Mouse (Mus musculus) cerebellum, postnatal 14 days (tissue): ENCODE results near the gene Kiz.
A peak's percentile ranks its signal among the peaks of the same experiment; 100 is the strongest.

Experiments
- DNase-seq, 2 experiments: peaks; one replicate each; pipeline ENCODE4 v3.0.0; 2021; ENCODE audit warnings: mixed read lengths in 2 of 2

The Kiz gene

GRCm38 (mm10) chr2:146871300-146872269 is 15.9 kb downstream of the Kiz start:
- DNase-seq = no peak

DNA sequence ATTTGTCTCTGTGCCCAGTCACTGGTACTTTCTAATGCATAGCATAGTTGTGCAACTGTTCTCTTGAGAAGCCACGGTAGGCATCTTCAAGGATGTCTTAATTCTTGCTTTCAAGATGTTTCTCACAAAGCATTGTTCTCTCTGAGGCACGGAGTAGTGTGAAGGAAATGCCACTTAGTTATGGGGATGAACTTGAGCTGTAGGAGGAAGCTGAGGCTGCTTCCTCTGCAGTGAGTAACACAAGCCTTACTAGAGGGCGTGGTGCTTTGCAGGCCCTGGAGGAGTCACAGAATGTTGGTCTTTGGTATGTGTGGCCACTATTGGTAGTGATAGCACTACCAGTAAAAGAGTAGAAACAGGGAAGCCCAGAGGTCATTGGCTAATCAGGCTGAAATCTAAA is 17.0 kb downstream of the Kiz start:
- no peak for DNase-seq

- DNase-seq = peak; percentile 20 to 51
These were observed 18.3 kb downstream of the Kiz start for GRCm38 (mm10) chr2:146873881-146874441.

DNA sequence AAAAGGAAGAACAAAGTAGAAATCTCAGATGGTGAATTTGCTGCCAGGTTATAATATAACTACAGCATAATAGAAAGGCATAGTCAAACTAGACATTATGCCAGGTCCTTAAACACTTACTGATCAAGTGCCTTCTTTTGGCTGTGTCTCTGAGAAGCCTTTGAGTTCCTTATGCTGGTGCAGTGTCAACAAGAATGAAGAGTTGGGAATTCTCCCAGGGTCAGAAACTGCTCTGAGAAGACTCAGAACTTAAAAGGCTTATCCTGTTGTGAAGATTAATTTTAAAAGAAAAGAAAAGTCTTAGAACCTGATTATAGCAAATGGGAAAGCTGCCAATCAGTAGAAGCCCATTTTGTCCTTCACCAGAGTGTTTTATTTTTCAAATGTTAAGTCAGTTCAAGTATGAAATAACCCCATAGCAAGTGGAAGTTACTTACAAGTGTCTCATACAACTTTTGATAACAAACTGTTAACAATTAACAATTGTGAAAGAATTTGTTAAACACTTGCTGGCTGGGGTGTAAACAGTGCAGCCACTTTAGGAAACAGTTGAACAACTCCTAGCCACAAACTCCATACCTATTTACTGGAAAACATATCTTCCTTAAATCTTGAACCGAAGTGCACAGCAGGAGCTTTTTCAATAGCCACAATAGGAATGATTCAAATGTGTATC is 21.9 kb downstream of the Kiz start:
- no peak for DNase-seq

DNA sequence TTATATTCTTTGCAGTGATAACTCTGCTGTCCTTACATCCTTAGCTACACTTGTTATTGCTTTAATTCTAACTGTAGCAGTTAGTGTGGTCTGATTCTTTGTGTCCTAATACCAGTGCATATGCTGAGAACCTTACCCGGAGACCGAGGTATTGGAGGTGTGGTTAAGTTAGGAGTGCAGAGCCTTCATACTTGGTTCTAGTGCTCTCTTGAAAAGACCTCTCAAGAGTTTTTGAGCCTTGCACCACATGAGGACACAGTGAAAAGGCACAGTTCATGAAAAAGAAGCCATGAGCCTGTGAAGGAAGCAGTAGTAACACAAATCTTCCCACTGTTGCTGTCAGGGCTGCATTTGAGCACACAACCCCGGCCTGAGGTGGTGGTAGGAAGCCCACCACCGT is 26.0 kb downstream of the Kiz start:
- no peak for DNase-seq

DNA sequence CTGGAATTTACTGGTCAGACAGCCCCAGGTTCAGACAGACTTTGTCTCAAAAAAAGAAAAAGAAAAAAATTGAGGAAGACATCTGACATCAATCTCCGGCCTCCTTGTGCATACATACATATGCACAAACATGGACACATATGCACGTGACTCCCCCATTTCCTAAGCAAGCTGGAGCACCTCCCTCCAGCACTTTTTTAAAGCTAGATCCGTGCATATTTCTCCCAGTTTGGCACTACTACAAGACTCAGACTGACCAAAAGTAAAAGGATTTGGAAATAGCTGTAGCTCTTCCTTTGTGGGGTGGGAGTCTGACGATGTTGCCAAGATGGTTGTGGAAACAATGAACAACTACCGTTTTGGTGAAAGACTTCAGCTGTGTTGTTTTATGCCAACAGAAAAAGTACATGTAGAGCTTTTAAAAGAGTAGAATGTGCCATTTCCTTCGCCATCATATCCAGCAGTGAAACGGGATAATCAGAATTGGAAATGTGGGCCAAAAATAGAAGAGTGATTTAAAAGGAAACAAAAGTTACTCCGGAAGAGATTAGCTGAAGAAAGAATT is 28.7 kb downstream of the Kiz start:
- no peak for DNase-seq

DNA sequence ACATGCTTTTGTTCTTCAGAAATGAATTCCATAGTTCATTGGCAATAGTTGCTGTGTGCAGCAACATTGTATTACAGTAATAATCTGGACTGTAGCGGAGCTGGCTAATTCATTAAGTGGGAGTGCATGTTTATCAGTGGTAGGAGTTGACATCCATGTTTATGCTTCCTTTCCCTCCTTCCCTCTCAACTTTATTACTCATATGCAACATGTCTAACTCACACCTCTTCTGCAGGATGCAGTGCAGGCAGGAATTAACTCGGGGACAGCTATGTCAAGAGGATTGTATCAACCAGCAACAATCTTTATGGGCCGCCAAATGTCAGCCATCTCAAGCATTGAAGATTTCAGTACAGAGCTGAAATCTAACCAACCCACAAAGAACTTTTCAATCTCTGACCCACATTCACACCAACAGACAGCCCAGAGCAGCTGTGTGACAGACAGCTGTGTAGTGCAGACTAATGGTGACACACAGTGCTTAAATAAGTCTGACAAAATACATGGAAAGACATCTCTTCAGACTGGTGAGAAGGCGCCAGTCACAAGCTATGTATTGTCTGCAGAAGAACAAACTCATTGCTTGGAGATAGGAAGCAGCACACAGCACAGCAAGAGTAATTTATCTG is 33.2 kb downstream of the Kiz start:
- no peak for DNase-seq

- DNase-seq = peak in 1 of 2 experiments; percentile 15
These were observed 43.3 kb downstream of the Kiz start for GRCm38 (mm10) chr2:146898977-146899376.

- DNase-seq = no peak
These were observed 60.4 kb downstream of the Kiz start for GRCm38 (mm10) chr2:146916085-146916484.

GRCm38 (mm10) chr2:146917770-146918169 is 62.1 kb downstream of the Kiz start:
- DNase-seq = no peak

DNA sequence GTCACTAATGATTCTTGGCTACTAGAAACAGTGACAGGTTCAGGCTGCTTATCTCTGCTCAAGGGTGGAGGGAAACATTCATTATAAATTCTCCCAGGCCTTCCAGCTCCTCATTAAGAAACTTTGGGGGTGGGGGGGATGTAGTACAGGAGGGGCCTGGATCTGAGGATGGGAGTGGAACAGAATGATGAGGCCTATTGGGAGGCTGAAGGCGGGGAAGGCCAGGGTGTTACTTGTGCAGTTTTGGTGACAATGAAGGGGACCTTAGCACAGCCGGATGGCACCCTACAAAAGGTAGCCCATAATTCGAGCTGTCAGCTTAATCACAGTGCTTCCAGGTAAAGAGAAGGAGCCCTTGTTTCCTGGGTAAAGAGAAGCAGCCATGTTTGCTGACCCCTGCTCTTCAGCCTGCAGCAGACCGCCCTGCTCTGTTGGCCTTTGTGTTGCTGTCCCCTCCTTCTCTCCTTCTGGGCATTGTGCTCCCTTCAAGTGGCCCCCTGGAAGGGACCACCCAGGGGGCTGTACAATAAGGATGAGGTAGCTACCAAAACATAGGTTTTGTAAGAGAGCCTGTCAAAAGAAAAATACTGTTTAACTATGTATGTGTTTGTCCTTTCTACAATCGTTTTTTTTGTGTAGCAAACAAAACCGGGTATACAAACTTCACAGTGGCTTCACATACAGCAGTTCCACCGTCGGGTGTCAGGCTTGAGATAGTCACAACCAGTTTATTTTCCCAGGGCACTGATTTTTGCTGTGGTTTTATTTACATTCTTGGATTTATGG is 64.9 kb downstream of the Kiz start:
- no peak for DNase-seq

DNA sequence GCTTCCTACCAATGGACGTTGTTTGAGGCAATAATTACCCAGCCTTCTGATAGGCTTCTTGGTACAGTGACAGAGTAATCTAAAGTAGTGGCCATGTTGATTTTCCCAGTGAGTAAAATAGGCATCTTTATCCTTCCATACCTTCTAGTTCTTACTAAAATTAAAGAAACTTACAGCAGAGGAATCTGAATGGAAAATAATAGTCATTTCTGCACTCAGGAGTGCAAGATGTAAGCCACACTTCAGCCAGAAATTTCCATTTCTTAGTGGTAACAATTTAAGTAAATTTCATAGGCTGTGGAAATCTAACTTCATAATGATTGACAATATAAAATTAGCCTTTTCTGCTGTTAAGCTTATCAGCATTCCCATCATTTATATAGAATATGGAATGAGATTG is 69.6 kb downstream of the Kiz start:
- no peak for DNase-seq

GRCm38 (mm10) chr2:146925846-146926245 is 70.2 kb downstream of the Kiz start:
- DNase-seq = no peak

DNA sequence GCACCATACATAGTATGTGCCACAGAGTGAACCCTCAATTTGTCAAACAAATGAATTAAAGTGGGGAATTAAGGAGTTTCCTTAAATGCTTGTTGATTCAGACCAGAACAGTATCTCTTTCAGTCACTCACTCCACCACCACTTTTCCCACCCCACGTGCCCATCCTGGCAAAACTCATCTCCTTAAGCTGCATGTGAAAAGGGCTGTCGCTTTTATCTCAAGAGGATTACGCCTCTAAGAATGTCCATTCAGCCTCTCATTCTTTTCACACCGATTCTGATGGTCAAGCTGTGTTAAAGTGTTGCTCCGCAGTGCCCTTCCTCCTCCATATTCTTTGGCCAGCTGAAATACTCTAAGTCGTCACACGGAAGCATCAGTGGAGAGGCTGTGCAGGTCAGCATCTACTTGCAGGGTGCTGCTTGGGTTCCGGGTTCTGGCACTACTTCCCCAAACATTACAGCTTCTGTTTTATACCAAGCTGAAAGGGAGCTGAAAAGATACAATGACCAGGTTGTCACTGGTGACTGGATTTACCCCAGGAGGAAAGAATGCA is 92.6 kb downstream of the Kiz start:
- no peak for DNase-seq

GRCm38 (mm10) chr2:146956366-146956765 is 100.7 kb downstream of the Kiz start:
- DNase-seq = no peak

- peak; percentile 18 to 28 for DNase-seq
These were observed 102.8 kb downstream of the Kiz start for GRCm38 (mm10) chr2:146958398-146958911.

GRCm38 (mm10) chr2:146958951-146959821 is 103.5 kb downstream of the Kiz start:
- DNase-seq = peak; percentile 91 to 95

DNA sequence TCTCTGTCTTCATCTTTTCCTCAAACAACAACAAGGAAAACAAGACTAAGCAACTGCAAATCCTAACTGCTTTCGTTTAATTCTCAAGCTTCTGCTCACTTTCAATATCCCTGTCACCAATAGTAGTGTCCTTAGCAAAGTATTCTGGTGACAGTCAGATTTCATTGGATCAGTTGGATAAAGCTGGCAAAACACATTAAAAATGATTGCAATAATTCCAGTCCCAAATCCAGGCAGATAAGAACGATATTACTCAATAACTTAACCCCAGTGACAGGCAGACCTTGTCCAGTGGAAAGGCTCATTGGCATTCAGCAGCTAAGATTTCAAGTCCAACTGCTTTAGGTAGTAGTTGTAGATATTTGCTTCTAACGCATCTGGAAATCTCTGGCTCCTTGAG is 119.4 kb downstream of the Kiz start:
- no peak for DNase-seq

DNA sequence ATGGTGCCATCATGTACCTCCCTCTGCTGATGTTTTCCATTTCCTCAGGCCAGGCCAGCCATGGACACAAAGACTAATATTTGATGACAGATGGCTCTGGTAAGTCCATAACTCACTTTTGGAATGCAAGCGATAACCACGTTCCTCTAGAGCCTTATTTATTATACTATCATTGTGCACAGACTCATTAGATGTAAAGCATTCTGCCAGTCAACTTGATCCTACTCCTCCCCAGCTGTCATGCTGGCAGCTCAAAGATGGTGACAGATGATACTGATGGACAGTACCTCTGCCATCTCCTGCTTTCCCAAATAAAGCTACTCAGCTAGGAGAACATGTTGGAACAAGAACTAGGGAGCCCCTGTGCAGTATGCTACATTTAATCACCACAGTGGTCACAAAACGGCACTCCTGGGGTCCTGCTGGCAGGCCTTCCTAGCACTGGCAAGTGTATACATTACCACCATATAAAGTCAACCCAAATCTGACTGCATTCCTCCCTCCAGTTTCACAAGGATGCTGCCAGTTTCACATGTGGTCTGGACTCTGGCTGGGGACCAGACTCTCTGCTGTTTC is 119.9 kb downstream of the Kiz start:
- peak; percentile 7 to 18 for DNase-seq

DNA sequence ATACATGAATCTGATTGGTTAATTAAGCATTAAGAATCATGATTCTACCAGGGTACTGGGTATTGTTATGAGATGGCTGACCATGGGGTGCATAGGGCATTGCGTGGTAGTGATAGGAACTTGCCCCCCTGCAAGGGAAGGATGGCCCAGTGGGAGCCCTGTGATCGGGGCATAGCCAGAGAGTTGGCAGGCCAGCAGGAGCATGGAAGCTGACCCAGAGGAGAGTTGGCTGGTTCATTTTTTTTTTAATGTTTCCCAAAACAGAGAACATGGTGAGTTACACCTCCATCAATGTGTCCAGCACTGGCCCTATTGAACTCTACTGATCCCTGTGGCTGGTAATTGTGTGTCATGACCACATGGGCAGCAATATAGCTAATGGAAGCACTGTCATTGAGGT is 127.1 kb downstream of the Kiz start:
- DNase-seq = no peak
